Mouse (Mus musculus): ENCODE data around the gene Ssbp4.

DNA sequence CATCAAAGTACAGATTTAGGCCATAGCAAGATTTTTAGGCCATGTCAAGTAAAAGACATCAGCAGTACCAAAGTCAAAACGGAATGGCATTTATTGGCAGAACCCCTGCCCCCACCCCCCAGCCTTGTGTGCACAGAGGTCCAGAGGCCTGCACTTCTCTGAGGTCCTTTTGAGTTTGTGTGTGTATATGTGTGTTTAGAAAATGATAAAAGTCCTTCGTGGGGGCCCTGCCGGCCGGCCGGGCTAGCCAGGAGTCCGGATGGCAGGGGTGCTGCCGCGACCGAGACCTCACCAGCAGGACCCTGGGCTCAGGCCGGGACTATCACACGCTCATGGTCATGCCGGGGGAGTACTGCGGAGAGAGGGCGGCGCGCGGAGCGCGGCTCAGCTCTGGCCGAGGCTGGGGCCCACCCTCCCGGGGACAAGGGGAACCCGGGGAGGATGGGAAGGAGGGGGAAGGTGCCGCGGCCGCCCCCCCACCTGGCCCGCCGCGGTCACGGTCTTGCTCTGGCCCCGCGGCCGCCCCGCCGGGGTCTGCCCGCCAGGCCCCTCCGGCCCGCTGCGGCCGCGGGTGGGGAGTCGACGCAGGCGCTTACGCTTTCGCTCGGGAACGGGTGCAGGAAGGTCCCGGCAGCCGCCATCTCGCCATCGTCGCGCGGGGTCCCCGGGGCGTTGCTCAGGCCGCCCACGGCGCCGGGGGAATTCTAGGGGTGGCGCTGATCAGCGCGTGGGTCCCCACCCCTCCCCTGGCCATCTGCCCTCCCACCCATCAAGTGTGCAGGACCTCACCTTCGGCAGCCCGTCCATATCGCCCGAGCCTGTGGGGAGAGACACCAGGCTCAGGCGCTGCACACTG, 11.0 kb downstream of the Ssbp4 start:
- TF ChIP-seq CTCF (IDR thresholded peaks at IDR 0.05; ENCODE audit: borderline replicate concordance, insufficient read depth, low read depth, low read length) = no peak
- no peak for TF ChIP-seq POLR2A (IDR thresholded peaks at IDR 0.05; ENCODE audit: borderline replicate concordance, insufficient read depth, low read length)

Measured in cerebellum, adult 2 months (tissue).